Mouse (Mus musculus): ENCODE results near the gene Gm5447.

DNA sequence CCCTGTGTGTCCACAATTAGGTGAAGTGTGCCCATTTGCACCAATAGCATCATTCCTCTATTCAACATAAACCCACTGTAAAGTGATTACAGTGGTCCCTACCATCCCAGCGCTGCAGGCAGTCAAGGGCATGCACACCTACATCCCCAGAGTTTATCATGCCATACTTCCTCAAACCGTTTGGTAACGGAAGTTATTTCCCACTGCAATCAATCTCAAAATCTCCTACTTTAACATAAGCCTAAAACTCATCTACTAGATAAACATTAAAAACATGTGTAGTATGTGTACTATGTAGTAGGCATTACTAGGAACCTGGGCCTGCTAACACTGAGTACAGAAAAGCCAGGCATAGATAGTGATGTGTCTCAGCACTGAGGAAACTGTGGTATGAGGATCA is 3.0 kb upstream of the Gm5447 start:
- TF ChIP-seq CTCF (IDR thresholded peaks at IDR 0.05): no peak
- TF ChIP-seq EP300 (IDR thresholded peaks at IDR 0.05): no peak
